Comparison of ENCODE assay signal across 12 mouse cellular contexts in genomic region chr1:24869772-24870171, GRCm38 (mm10).
A peak's percentile ranks its signal among the peaks of the same experiment; 100 is the strongest.
DNase-seq lines count a peak whose midpoint lies in the region; ATAC-seq lines count a peak whose summit lies in the region.
"Had no signal": no experiment of that assay in that cellular context is flagged by ENCODE, and none has a peak within 500 bp of the region (broad histone marks: within the 10 kb centered on the region; RNA-seq: fewer than 3 reads in every experiment).

No protein-coding gene starts in this region.

- H3K9ac ChIP-seq in hindbrain, embryonic 11.5 days (ENCODE audit: low read depth, low read length): no peak overlapping the region
- H3K9ac ChIP-seq in forebrain, embryonic 15.5 days (replicated peaks): peak overlapping the region; percentile 31
- H3K9ac ChIP-seq: embryonic facial prominence, embryonic 15.5 days had no signal

- H3K4me2 ChIP-seq in hindbrain, embryonic 11.5 days (replicated peaks; ENCODE audit: low read depth, low read length): no peak overlapping the region
- H3K4me2 ChIP-seq in forebrain, embryonic 15.5 days (replicated peaks): peak overlapping the region; percentile 26
- H3K4me2 ChIP-seq: embryonic facial prominence, embryonic 15.5 days had no signal

- DNase-seq in hindbrain, embryonic 11.5 days (ENCODE audit: low spot score): peak; percentile 27
- no peak for DNase-seq in hindbrain, embryonic 10.5 days (ENCODE audit: low spot score)
- DNase-seq in layer of hippocampus, postnatal 36 days: peak; percentile 6 to 31
- peak; percentile 7 for DNase-seq in right cerebral cortex, adult 18-20 months
- DNase-seq in kidney, postnatal 4 days: no peak
- no peak for DNase-seq in heart, postnatal 4 days
- DNase-seq: liver; thymus, postnatal 14 days had no signal

- no peaks in the 10 kb centered on the region for H3K27me3 ChIP-seq in hindbrain, embryonic 11.5 days (ENCODE audit: control insufficient read depth, insufficient read depth, low read length)
- H3K27me3 ChIP-seq in hindbrain, embryonic 10.5 days (ENCODE audit: insufficient read depth, poor library complexity, severe bottlenecking): no peaks in the 10 kb centered on the region
- no peaks in the 10 kb centered on the region for H3K27me3 ChIP-seq in forebrain, embryonic 15.5 days
- H3K27me3 ChIP-seq: embryonic facial prominence, embryonic 15.5 days had no signal

- H3K9me3 ChIP-seq in hindbrain, embryonic 11.5 days (ENCODE audit: control insufficient read depth, low read length): no peaks in the 10 kb centered on the region
- no peaks in the 10 kb centered on the region for H3K9me3 ChIP-seq in hindbrain, embryonic 10.5 days
- no peaks in the 10 kb centered on the region for H3K9me3 ChIP-seq in forebrain, embryonic 15.5 days
- H3K9me3 ChIP-seq: embryonic facial prominence, embryonic 15.5 days had no signal

- WGBS in hindbrain, embryonic 11.5 days: 82% methylated on average over 12 of the region's 12 CpGs
- WGBS in hindbrain, embryonic 10.5 days: 85% methylated on average over 12 of the region's 12 CpGs
- WGBS in forebrain, embryonic 15.5 days: 45% methylated on average over 12 of the region's 12 CpGs

- H3K4me3 ChIP-seq in hindbrain, embryonic 11.5 days (ENCODE audit: low read depth, low read length): no peak overlapping the region
- H3K4me3 ChIP-seq in hindbrain, embryonic 10.5 days: no peak overlapping the region
- peak overlapping the region; percentile 24 for H3K4me3 ChIP-seq in forebrain, embryonic 15.5 days
- H3K4me3 ChIP-seq: embryonic facial prominence, embryonic 15.5 days had no signal

- H3K36me3 ChIP-seq in hindbrain, embryonic 11.5 days (ENCODE audit: control insufficient read depth, insufficient read depth, low read length): no peaks in the 10 kb centered on the region
- no peaks in the 10 kb centered on the region for H3K36me3 ChIP-seq in hindbrain, embryonic 10.5 days
- no peaks in the 10 kb centered on the region for H3K36me3 ChIP-seq in forebrain, embryonic 15.5 days
- H3K36me3 ChIP-seq: embryonic facial prominence, embryonic 15.5 days had no signal

- no peak overlapping the region for H3K27ac ChIP-seq in hindbrain, embryonic 11.5 days (ENCODE audit: low read depth, low read length)
- no peak overlapping the region for H3K27ac ChIP-seq in hindbrain, embryonic 10.5 days
- H3K27ac ChIP-seq in forebrain, embryonic 15.5 days (replicated peaks): no peak overlapping the region
- H3K27ac ChIP-seq: embryonic facial prominence, embryonic 15.5 days had no signal

- peak; percentile 53; the same call in 1 of the 2 replicates for ATAC-seq in hindbrain, embryonic 11.5 days (ENCODE audit: low FRiP score)
- peak; percentile 73; the same call in 1 of the 2 replicates for ATAC-seq in forebrain, embryonic 15.5 days (replicated peaks)
- ATAC-seq in megakaryocyte, adult 5-6 weeks (ENCODE audit: poor library complexity, severe bottlenecking): no peak
- ATAC-seq: activated CD4-positive, CD25-positive, alpha-beta regulatory T cell, adult 4 months had no signal

- no peaks in the 10 kb centered on the region for H3K4me1 ChIP-seq in hindbrain, embryonic 11.5 days (replicated peaks; ENCODE audit: control insufficient read depth, insufficient read depth, low read length)
- no peaks in the 10 kb centered on the region for H3K4me1 ChIP-seq in hindbrain, embryonic 10.5 days (replicated peaks)
- no peaks in the 10 kb centered on the region for H3K4me1 ChIP-seq in forebrain, embryonic 15.5 days
- H3K4me1 ChIP-seq: embryonic facial prominence, embryonic 15.5 days had no signal

Comparison
In these comparisons a context has a peak if more than half of its experiments do, and no peak if none do; other contexts are left out.
1. DNase-seq: peak in hindbrain, embryonic 11.5 days (single experiment), layer of hippocampus, postnatal 36 days (2 of 2) and right cerebral cortex, adult 18-20 months (single experiment); none in hindbrain, embryonic 10.5 days (single experiment), kidney, postnatal 4 days (0 of 2) and heart, postnatal 4 days (single experiment).